Mouse (Mus musculus) mature B cell (primary cell): Measurements from ENCODE around the gene Atrn.

Experiments
- in situ Hi-C: fragments of 300-500 bp; cut with MboI; formaldehyde crosslinking; loops from 2 replicates; pipeline ENCODE4 v1.14.3; 2019

Gene Atrn

GRCm38 (mm10) chr2:130905751-130906583 lies at the start of gene Atrn, which contains the start of gene 4930402H24Rik:
Gene Atrn (plus strand): TSS chr2:130906495.
Gene 4930402H24Rik (minus strand): TSS chr2:130906406.
- in situ Hi-C loops: no loop called here

- in situ Hi-C loops: no loop called here
Observed at GRCm38 (mm10) chr2:130862091-130862490, 44.2 kb upstream of the Atrn start.

DNA sequence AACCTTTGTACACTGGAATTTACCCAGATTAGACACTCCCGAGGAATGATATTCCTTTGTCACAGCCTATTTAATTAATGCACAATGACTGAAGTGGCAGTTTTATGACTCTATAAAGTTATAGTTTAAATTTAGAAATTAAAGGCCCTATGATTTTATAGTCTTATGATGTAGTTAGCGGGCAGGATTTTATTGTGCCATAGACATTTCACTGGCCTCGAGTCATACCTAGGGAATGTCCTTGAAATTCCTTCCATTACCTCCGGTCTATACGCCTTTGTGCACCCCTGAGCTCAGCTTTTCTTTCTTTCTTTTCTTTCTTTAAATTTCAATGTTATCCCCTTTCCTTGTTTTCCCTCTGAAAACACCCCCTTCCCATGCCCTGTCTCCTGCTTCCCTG lies 35.4 kb upstream of the Atrn start:
- in situ Hi-C loops: no loop called here

- in situ Hi-C loops: no loop called here
Observed at GRCm38 (mm10) chr2:130877376-130877775, 28.9 kb upstream of the Atrn start.

- in situ Hi-C loops: no loop called here
Observed at GRCm38 (mm10) chr2:130886983-130887382, 19.3 kb upstream of the Atrn start.

DNA sequence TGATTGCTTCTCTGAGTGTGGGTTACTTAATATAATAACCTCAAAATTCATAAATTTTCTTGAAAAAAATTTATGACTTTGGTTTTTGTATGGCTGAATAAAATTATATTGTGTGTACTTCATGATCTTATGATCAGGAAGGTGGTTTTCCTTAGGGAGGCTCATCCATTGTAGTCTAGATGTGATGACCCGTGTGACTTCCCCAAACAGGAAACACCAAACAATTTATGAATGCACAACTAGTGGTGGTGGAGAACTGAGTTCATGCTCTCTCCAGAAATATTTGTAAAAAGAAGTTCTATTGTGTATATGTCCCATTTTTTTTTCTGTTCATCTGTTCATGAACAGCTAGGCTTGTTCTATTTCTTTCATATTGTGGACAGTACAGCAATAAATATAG lies 18.8 kb upstream of the Atrn start:
- in situ Hi-C loops: no loop called here

- in situ Hi-C loops: no loop called here
Observed at GRCm38 (mm10) chr2:130896944-130897343, 9.4 kb upstream of the Atrn start.

GRCm38 (mm10) chr2:130897856-130898255 lies 8.4 kb upstream of the Atrn start:
- in situ Hi-C loops: no loop called here

DNA sequence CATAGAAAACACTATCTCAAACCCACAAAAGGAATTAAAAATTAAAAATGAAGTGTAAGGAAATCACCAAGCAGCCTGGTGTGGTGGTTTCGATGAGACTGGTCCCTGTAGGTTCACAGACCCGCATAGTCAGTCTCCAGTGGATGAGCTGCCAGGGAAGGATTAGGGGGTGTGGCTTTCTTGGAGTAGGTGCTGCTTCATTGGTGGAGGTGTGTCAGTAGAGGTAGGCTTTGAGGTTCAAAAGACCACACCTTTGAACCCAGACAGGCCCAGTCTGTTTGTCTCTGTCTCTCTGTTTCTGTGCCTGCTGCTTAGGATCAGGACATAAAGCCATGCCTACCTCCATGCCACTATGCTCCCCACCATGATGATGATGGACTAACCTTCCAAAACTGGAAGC lies 7.5 kb upstream of the Atrn start:
- in situ Hi-C loops: no loop called here

GRCm38 (mm10) chr2:130906584-130907315 lies 455 bp downstream of the Atrn start:
- in situ Hi-C loops: no loop called here

DNA sequence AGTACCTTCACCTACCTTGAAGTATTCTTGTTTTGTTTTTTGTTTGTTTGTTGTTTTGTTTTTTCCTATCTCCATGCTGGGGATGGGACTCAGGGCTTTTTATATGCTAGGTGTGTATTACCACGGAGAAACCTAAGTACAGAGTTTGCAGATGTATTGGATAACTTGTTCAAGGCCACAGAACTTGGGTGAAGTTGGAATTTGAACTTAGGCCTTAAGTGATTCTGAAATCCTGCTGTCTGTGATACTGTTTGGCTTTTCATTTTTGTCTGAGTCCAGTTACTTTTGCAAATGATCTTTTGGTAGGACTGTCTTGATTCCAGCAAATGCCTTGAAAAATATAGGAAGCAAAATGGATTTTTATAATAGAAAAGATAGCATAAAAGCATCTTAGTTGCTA lies 5.4 kb downstream of the Atrn start:
- in situ Hi-C loops: no loop called here

DNA sequence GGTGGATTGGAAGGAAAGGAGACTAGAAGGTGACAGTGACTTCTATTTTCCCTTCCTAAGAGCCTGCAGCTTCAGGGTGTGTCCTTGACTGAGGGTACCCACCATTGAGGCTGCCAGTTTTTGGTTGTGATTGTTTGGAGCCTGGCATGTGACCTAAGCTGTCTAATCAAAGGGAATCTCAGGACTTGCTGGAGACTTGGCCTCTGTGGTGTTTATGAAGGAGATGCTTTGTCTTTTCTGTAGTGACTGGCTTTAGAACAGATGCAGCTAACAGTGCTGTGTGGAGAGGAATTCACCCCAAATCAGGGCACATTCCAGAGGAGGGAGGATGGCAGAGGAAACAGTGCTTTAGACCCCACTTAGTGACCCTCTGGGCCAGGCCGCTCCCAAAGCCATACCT lies 8.6 kb downstream of the Atrn start:
- in situ Hi-C loops: no loop called here

DNA sequence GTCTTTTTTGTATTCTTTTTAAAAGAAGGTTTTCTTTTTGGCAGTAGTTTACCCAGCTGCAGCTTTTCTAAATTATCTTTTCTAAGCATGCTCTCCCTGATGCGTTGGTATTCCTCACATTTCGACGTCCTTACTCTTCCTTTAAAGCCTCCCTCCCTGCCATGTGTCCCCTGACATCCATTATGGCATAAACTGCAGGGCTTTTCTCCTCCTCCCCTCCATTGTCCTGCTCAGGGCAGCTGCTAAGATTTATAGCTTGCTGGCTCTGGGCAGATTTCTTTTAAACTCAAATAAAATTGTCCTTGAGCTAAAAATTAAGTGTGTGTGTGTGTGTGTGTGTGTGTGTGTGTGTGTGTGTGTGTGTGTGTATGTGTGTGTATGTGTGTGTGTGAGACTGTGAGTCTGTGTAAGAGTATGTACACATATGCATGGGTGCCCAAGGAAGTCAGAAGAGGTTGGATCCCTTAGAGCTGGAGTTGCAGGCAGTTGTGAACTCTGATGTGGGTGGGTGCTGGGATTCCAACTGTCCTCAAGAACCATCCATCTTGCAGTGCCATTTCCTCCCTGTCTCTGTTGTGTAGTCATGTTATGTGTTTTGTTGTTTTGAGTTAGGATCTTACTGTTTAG lies 10.3 kb downstream of the Atrn start:
- in situ Hi-C loops: no loop called here

- in situ Hi-C loops: no loop called here
Observed at GRCm38 (mm10) chr2:130917686-130918085, 11.4 kb downstream of the Atrn start.

GRCm38 (mm10) chr2:130919062-130919593 lies 12.8 kb downstream of the Atrn start:
- in situ Hi-C loops: no loop called here

DNA sequence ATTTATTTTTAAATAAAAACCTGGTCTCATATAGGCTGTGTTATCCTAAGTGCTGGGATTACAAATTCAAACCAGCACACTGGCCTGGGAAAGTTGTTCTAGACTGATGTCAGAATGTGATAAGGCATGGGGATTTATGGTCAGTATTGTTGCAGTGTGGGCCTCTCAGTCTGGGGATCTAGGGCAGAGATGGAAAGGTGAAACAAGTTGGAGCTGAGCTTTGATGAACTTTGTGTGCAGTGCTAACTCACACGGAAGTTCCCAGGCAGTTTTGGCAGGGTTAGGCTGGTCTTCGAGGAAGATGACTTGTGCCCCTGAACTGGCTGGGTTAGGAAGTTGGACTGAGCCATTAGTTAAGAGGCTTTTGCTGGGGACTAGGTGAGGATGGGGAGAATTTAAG lies 18.7 kb downstream of the Atrn start:
- in situ Hi-C loops: no loop called here

DNA sequence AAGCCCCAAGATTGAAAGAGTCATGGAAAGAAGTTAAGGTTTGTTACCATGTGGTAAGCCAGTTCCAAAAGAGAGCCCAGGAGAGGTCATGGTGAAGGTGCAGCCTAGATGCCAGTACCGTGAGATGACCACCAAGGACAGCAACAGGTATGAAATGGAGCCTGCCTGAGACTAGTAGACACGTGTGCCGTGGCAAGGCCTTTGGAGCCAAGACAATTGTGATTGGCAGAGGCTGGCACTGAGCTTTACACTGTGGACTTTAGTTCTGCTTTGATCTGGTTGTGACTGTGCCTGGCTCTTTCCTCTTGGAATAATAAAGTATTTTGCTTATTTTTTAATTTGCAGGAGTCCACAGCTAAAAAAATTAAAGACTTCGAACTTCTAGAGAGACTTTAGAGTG lies 21.7 kb downstream of the Atrn start:
- in situ Hi-C loops: no loop called here

GRCm38 (mm10) chr2:130928530-130928929 lies 22.2 kb downstream of the Atrn start:
- in situ Hi-C loops: no loop called here

DNA sequence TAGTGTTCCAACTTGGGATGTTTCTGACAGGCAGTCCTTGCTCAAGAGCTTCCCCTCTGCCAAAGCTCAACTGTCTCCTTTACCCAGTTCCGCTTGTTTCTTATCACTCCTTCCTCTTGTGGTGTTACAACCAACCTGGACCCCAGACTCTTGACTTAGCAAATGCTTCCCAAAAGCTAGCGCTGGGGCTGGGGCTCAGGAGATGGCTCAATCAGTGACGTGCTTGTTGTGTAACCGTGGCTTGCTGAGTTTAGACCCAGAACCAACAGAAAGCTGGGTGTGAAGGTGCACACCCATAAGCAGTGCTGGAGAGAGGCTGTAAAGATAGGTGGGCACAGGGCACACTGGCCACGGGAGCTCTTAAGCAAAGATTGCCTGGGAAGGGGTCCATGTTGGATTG lies 23.7 kb downstream of the Atrn start:
- in situ Hi-C loops: no loop called here

- in situ Hi-C loops: no loop called here
Observed at GRCm38 (mm10) chr2:130932865-130933264, 26.6 kb downstream of the Atrn start.

DNA sequence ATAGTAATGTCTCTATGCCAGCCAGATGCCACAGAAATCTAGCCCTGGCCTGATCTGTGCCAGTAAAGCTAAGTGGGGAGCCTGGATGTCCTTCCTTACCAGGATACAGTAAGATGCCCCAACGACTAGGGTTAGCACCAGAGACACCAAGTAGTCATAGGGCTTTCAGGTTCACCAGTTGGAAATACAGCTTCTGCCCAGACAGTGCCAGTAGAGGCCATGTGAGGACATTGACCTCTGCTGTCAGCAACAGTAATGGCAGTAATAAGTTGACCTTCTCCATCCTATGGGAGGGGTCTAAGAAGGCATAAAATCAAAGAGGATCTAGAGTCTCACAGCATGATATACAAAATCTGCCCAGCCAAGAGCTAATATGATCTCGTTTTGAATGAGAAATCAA lies 43.5 kb downstream of the Atrn start:
- in situ Hi-C loops: no loop called here

DNA sequence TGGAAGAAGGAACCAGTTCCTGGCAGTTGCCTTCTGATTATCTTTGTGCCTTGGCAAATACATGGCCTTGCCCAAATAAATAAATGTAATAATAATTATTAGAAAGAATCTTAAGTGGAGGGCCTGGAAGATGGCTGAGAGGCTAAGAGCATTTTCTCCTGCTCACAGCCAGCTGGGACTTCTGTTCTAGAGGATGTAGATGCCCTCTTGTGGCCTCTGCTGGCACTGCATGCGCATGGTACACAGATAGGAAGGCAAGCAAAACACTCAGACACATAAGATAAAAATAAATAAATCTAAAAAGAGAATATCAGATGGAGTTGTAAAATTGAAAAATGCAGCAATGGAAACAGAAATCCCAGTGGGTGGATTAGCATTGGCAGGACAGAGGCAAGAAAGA lies 44.3 kb downstream of the Atrn start:
- in situ Hi-C loops: no loop called here

- in situ Hi-C loops: no loop called here
Observed at GRCm38 (mm10) chr2:130958906-130959305, 52.6 kb downstream of the Atrn start.
